In the genomic region with DNA sequence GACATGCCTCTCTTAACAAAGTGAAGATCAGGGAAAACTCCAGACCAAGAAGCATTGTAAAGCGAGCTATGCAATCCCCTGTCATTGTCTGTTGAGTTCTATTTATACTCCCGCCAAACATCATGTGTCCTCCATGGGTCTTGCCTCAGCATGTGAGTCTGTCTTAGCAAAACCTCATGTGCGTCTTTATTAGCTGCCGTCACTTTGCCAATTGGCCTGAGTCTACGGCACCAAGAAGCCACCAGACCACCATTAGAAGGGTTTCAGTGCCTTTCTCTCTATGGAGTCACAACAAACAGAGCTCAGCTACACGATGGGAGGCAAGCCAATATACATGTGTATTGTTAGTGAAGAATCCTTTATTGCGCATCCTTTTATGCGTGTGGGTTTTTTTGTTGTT, we compare ENCODE assay signal across 19 mouse cellular contexts.
DNase-seq lines count a peak whose midpoint lies in the region; TF ChIP-seq lines count a peak whose summit lies in the region.
"Had no signal": no experiment of that assay in that cellular context is flagged by ENCODE, and none has a peak within 500 bp of the region (broad histone marks: within the 10 kb centered on the region; RNA-seq: fewer than 3 reads in every experiment).

No protein-coding gene starts in this region.

- H3K4me1 ChIP-seq in heart, embryonic 10.5 days, result no peaks in the 10 kb centered on the region

- no peaks in the 10 kb centered on the region for H3K9me3 ChIP-seq in heart, embryonic 10.5 days

- intact Hi-C loops in left cerebral cortex, postnatal 4 days (cut with DNase I), result loop anchor here (10.0 kb wide), 2 partner anchors 609 to 1261 kb away; no protein-coding TSS in a partner anchor
- intact Hi-C loops in left cerebral cortex, adult 2 months (cut with DNase I), result loop anchor here (5.0 to 10.0 kb wide), 6 partner anchors 51 to 606 kb away; no protein-coding TSS in a partner anchor

- TF ChIP-seq CTCF in left cerebral cortex, adult 2 months (IDR thresholded peaks at IDR 0.05), result no peak

- DNase-seq in cerebellum, postnatal 10 days, result peak; percentile 62 to 63
- no peak for DNase-seq in cerebellum, postnatal 25 days
- peak; percentile 42 to 55 for DNase-seq in cerebellum, postnatal 14 days
- no peak for DNase-seq in cerebellum, adult 11-12 months
- DNase-seq in heart, adult 11 months, result peak; percentile 15
- DNase-seq in heart, embryonic 10.5 days (ENCODE audit: low spot score), result no peak
- DNase-seq in left cerebral cortex, postnatal 4 days, result peak; percentile 23
- DNase-seq in left cerebral cortex, adult 2 months (ENCODE audit: extremely low spot score in 1 of 2, low spot score in 2 of 2), result no peak
- DNase-seq: adrenal gland, adult 2 months; adrenal gland, adult 8-10 months; adrenal gland, postnatal 10 days; adrenal gland, postnatal 14 days; adrenal gland, postnatal 25 days; adrenal gland, postnatal 36 days; B cell, adult 2 months; cerebellum, adult 11 months; cerebellum, adult 18-20 months had no signal

- 89% methylated on average over 8 of the region's 8 CpGs for WGBS in heart, embryonic 10.5 days

- H3K27ac ChIP-seq in heart, embryonic 10.5 days, result no peak overlapping the region
- H3K27ac ChIP-seq in left cerebral cortex, adult 2 months, result no peak overlapping the region

- H3K27me3 ChIP-seq in heart, embryonic 10.5 days (ENCODE audit: insufficient read depth, poor library complexity, severe bottlenecking), result no peaks in the 10 kb centered on the region
- H3K27me3 ChIP-seq: Patski had no signal

- no peaks in the 10 kb centered on the region for H3K36me3 ChIP-seq in heart, embryonic 10.5 days
- H3K36me3 ChIP-seq: G1E had no signal

- no peak overlapping the region for H3K4me3 ChIP-seq in heart, embryonic 10.5 days
- H3K4me3 ChIP-seq in left cerebral cortex, adult 2 months, result no peak overlapping the region

Comparison
In these comparisons a context has a peak if more than half of its experiments do, and no peak if none do; other contexts are left out.
1. DNase-seq: peak in cerebellum, postnatal 10 days (2 of 2), cerebellum, postnatal 14 days (2 of 2), heart, adult 11 months (single experiment) and left cerebral cortex, postnatal 4 days (single experiment); none in cerebellum, postnatal 25 days (0 of 2), cerebellum, adult 11-12 months (single experiment), heart, embryonic 10.5 days (single experiment) and left cerebral cortex, adult 2 months (0 of 2).